Mouse (Mus musculus): ENCODE measurements around the gene Cdk14.

- TF ChIP-seq POLR2A (IDR thresholded peaks at IDR 0.05; ENCODE audit: insufficient read depth, low read depth, low read length), result no peak
- no peak for TF ChIP-seq CTCF (IDR thresholded peaks at IDR 0.05; ENCODE audit: insufficient read depth, low read depth, low read length)
Observed at GRCm38 (mm10) chr5:4892734-4893133, 527.4 kb downstream of the Cdk14 start.

Data from olfactory bulb, adult 2 months (tissue).